In the genomic region with DNA sequence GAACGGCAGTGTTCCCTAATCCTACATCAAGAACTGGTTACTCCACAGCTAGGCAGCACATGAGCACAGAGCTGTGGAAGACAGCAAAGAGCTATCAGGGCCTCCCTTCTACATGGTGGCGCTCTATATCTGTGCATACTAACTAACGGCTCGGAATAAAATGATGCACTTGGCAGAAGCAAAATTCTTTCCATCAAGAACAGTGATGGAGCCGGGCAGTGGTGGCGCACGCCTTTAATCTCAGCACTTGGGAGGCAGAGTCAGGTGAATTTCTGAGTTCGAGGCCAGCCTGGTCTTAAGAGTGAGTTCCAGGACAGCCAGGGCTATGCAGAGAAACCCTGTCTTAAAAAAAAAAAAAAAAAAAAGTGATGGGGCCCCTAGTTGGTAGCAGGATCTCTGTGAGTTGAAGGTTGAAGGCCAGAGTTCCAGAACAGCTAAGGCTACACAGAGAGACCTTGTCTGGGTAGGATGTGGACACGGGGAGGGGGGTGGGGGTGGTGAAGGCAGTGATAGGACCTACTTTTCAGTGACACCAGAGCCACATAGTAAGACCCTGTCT, we compare ENCODE assay signal across 8 mouse cellular contexts. TPM values are rescaled to one million over a fixed set of nuclear protein-coding genes. Genes with fewer than 3 reads are reported as not detected.
DNase-seq lines count a peak whose midpoint lies in the region; ATAC-seq and TF ChIP-seq lines count a peak whose summit lies in the region.

A gene (minus strand): TSS at position 85 of the 559 bp plus-strand sequence.

- no peaks in the 10 kb centered on the region for H3K27me3 ChIP-seq in MEL (ENCODE audit: control insufficient read depth in 1 of 2, insufficient read depth in 2 of 2, low read length in 2 of 2)
- no peaks in the 10 kb centered on the region for H3K27me3 ChIP-seq in embryonic facial prominence, embryonic 12.5 days
- H3K27me3 ChIP-seq in hindbrain, embryonic 14.5 days (ENCODE audit: control insufficient read depth, insufficient read depth, low read length), result peaks cover 5% of the 10 kb centered on the region; the same call in 1 of the 2 replicates
- H3K27me3 ChIP-seq in liver, embryonic 15.5 days, result no peaks in the 10 kb centered on the region

- TF ChIP-seq EP300 in MEL (IDR thresholded peaks at IDR 0.05; ENCODE audit: low read depth in 1 of 2, low read length in 2 of 2), result no peak

- peak in 1 of 3 experiments; percentile 38; a peak in 2 of 6 replicates for TF ChIP-seq CTCF in MEL (IDR thresholded peaks at IDR 0.05 in 2 of 3, conservative IDR thresholded peaks at IDR 0.05 in 1 of 3; ENCODE audit: control insufficient read depth in 1 of 3, insufficient read depth in 1 of 3, low read depth in 2 of 3, low read length in 3 of 3, poor library complexity in 1 of 3, severe bottlenecking in 1 of 3)

- WGBS in embryonic facial prominence, embryonic 12.5 days, result 75% methylated on average over 9 of the region's 9 CpGs
- 73% methylated on average over 9 of the region's 9 CpGs for WGBS in hindbrain, embryonic 14.5 days
- 66% methylated on average over 9 of the region's 9 CpGs for WGBS in liver, embryonic 15.5 days (ENCODE audit: insufficient replicate concordance)

- peaks cover 0 to 3% of the 10 kb centered on the region in 2 experiments; a peak in 1 of 4 replicates for H3K36me3 ChIP-seq in MEL (ENCODE audit: control insufficient read depth in 1 of 2, insufficient read depth in 2 of 2, low read length in 2 of 2)
- no peaks in the 10 kb centered on the region for H3K36me3 ChIP-seq in embryonic facial prominence, embryonic 12.5 days
- H3K36me3 ChIP-seq in hindbrain, embryonic 14.5 days (replicated peaks; ENCODE audit: control insufficient read depth, insufficient read depth), result no peaks in the 10 kb centered on the region
- H3K36me3 ChIP-seq in liver, embryonic 15.5 days (replicated peaks), result no peaks in the 10 kb centered on the region

- TF ChIP-seq RAD21 in MEL (IDR thresholded peaks at IDR 0.05; ENCODE audit: low read depth, low read length), result no peak; the same call in 1 of the 2 replicates

- H3K79me2 ChIP-seq in MEL (ENCODE audit: control insufficient read depth, insufficient read depth, low read length, poor library complexity), result no peaks in the 10 kb centered on the region

- TF ChIP-seq POLR2A in MEL (IDR thresholded peaks at IDR 0.05; ENCODE audit: control insufficient read depth in 1 of 2, insufficient read depth in 1 of 2, low read depth in 1 of 2, low read length in 2 of 2, poor library complexity in 1 of 2), result no peak; a peak in 2 of 4 replicates

- H3K4me2 ChIP-seq in embryonic facial prominence, embryonic 12.5 days (replicated peaks), result peak within 1 kb of the TSS; percentile 67
- H3K4me2 ChIP-seq in hindbrain, embryonic 14.5 days (replicated peaks), result peak within 1 kb of the TSS; percentile 95
- peak within 1 kb of the TSS; percentile 76 for H3K4me2 ChIP-seq in liver, embryonic 15.5 days

- no peak for ATAC-seq in embryonic facial prominence, embryonic 12.5 days (ENCODE audit: insufficient number of reproducible peaks, insufficient read depth, low FRiP score, low TSS enrichment)
- ATAC-seq in hindbrain, embryonic 14.5 days (ENCODE audit: low FRiP score), result no peak; the same call in 1 of the 2 replicates
- peak; percentile 54; the same call in 1 of the 2 replicates for ATAC-seq in liver, embryonic 15.5 days (ENCODE audit: insufficient read depth)
- no peak for ATAC-seq in neutrophil, adult 5-6 weeks (ENCODE audit: extremely low read depth, insufficient number of reproducible peaks, low FRiP score, poor library complexity, severe bottlenecking)

- peak within 1 kb of the TSS; percentile 91 for H3K27ac ChIP-seq in MEL (ENCODE audit: control insufficient read depth, low read depth, low read length)
- H3K27ac ChIP-seq in embryonic facial prominence, embryonic 12.5 days, result peak within 1 kb of the TSS; percentile 72
- peak within 1 kb of the TSS; percentile 54; the same call in 1 of the 2 replicates for H3K27ac ChIP-seq in hindbrain, embryonic 14.5 days
- H3K27ac ChIP-seq in liver, embryonic 15.5 days (replicated peaks), result peak within 1 kb of the TSS; percentile 78

- H3K9ac ChIP-seq in MEL (ENCODE audit: control insufficient read depth, low read depth, low read length, poor library complexity, severe bottlenecking), result peak within 1 kb of the TSS; percentile 81
- peak within 1 kb of the TSS; percentile 63 for H3K9ac ChIP-seq in embryonic facial prominence, embryonic 12.5 days
- H3K9ac ChIP-seq in hindbrain, embryonic 14.5 days, result peak within 1 kb of the TSS; percentile 62
- H3K9ac ChIP-seq in liver, embryonic 15.5 days, result peak within 1 kb of the TSS; percentile 62

- DNase-seq in embryo, embryonic 10 days (ENCODE audit: low spot score), result peak; percentile 17
- DNase-seq in embryo, embryonic 9.5 days (ENCODE audit: extremely low spot score), result no peak
- DNase-seq in MEL (ENCODE audit: low read depth, low spot score), result peak; percentile 80
- no peak for DNase-seq in hindbrain, embryonic 14.5 days (ENCODE audit: low spot score)
- no peak for DNase-seq in gastrocnemius, postnatal 4 days (ENCODE audit: low spot score in 2 of 2)

- H3K4me1 ChIP-seq in MEL (ENCODE audit: control insufficient read depth in 1 of 2, insufficient read depth in 2 of 2, low read length in 2 of 2), result no peaks in the 10 kb centered on the region; a peak in 1 of 4 replicates
- H3K4me1 ChIP-seq in embryonic facial prominence, embryonic 12.5 days, result no peaks in the 10 kb centered on the region
- H3K4me1 ChIP-seq in hindbrain, embryonic 14.5 days (replicated peaks; ENCODE audit: control insufficient read depth, insufficient read depth, low read length), result no peaks in the 10 kb centered on the region; the same call in 1 of the 2 replicates
- peaks cover 13% of the 10 kb centered on the region for H3K4me1 ChIP-seq in liver, embryonic 15.5 days (replicated peaks)

- no peaks in the 10 kb centered on the region for H3K9me3 ChIP-seq in MEL (replicated peaks; ENCODE audit: insufficient read depth, low read length)
- no peaks in the 10 kb centered on the region for H3K9me3 ChIP-seq in embryonic facial prominence, embryonic 12.5 days
- H3K9me3 ChIP-seq in hindbrain, embryonic 14.5 days (ENCODE audit: control insufficient read depth, low read length), result no peaks in the 10 kb centered on the region
- no peaks in the 10 kb centered on the region for H3K9me3 ChIP-seq in liver, embryonic 15.5 days (replicated peaks)

- peak within 1 kb of the TSS; percentile 73 to 77 for H3K4me3 ChIP-seq in MEL (ENCODE audit: control insufficient read depth in 1 of 2, insufficient read depth in 1 of 2, low read depth in 2 of 2, low read length in 2 of 2)
- H3K4me3 ChIP-seq in embryonic facial prominence, embryonic 12.5 days, result peak within 1 kb of the TSS; percentile 49
- H3K4me3 ChIP-seq in hindbrain, embryonic 14.5 days (replicated peaks; ENCODE audit: low read length), result peak within 1 kb of the TSS; percentile 58
- peak within 1 kb of the TSS; percentile 73 for H3K4me3 ChIP-seq in liver, embryonic 15.5 days (replicated peaks)

TF ChIP-seq in MEL, 35 proteins besides CTCF, POLR2A, EP300 and RAD21:
- no peak for TF ChIP-seq MAZ (IDR thresholded peaks at IDR 0.05; ENCODE audit: low read depth, low read length)
- peak; percentile 38; the same call in 1 of the 2 replicates for TF ChIP-seq TBP (IDR thresholded peaks at IDR 0.05; ENCODE audit: low read depth, low read length)
- TF ChIP-seq USF1 (IDR thresholded peaks at IDR 0.05; ENCODE audit: low read depth, low read length), result no peak
- TF ChIP-seq ZMIZ1 (IDR thresholded peaks at IDR 0.05; ENCODE audit: low read depth, low read length), result no peak
- no peak for TF ChIP-seq ETS1 (IDR thresholded peaks at IDR 0.05; ENCODE audit: low read depth, low read length)
- TF ChIP-seq MXI1 (IDR thresholded peaks at IDR 0.05; ENCODE audit: low read depth, low read length), result 0 out of 2 replicates have a peak, but pooled peaks have one; percentile 16
- peak; percentile 58 for TF ChIP-seq ZNF384 (IDR thresholded peaks at IDR 0.05; ENCODE audit: low read depth, low read length)

RNA-seq across cellular contexts. Expression of the gene that starts here (rescaled TPM):
- 9.6 and 14.1 TPM in 2 replicates for total RNA-seq in MEL (2012; rRNA removed)
- 10 to 100 TPM in 1 of 2 experiments, not detected in 1; 12.1 TPM for polyA plus RNA-seq in MEL (2012; ENCODE audit: insufficient read depth in 1 of 2, insufficient read length in 2 of 2, low read depth in 1 of 2, low replicate concordance in 2 of 2, missing spikeins in 1 of 2)
- polyA plus RNA-seq in embryonic facial prominence, embryonic 12.5 days (2016; fragmentation: Nextera tagmentation; extraction: Ambion mirVana), result 8.1 and 11.7 TPM in 2 replicates
- polyA plus RNA-seq in hindbrain, embryonic 14.5 days (2014; fragmentation: Nextera tagmentation; extraction: Ambion mirVana), result 4.5 and 4.7 TPM in 2 replicates
- 9.0 and 11.9 TPM in 2 replicates for polyA plus RNA-seq in liver, embryonic 15.5 days (2015; fragmentation: Nextera tagmentation; extraction: Ambion mirVana)
- 89.3 and 93.8 TPM in 2 replicates for total RNA-seq in neutrophil, adult 5-6 weeks (2017)
- total RNA-seq in gastrocnemius, postnatal 4 days (2021), result 1 to 10 TPM; 6.4 to 7.5 TPM

Comparison
In these comparisons a context has a peak if more than half of its experiments do, and no peak if none do; other contexts are left out.
1. DNase-seq: peak in embryo, embryonic 10 days (single experiment) and MEL (single experiment); none in embryo, embryonic 9.5 days (single experiment), hindbrain, embryonic 14.5 days (single experiment) and gastrocnemius, postnatal 4 days (0 of 2).
2. Peak in every context shown above with its lines, with median percentiles within 50 percentile points of each other: H3K27ac ChIP-seq, H3K4me3 ChIP-seq, H3K9ac ChIP-seq and H3K4me2 ChIP-seq.